Mouse (Mus musculus): ENCODE measurements around the gene Scarf2.

- TF ChIP-seq CTCF (IDR thresholded peaks at IDR 0.05; ENCODE audit: low read depth, low read length) (peak; percentile 40; the same call in 1 of the 2 replicates), GATA1 (IDR thresholded peaks at IDR 0.05; ENCODE audit: borderline replicate concordance, low read length) (no peak), POLR2AphosphoS5 (IDR thresholded peaks at IDR 0.05; ENCODE audit: insufficient replicate concordance, low read depth, low read length) (no peak), TAL1 (conservative IDR thresholded peaks at IDR 0.05; ENCODE audit: low read depth, low read length) (no peak)
Observed at GRCm38 (mm10) chr16:17812120-17812519, 15.0 kb downstream of the Scarf2 start.

Data from G1E (cell line).